Mouse (Mus musculus) naive thymus-derived CD4-positive, alpha-beta T cell, adult 2 months (primary cell): ENCODE measurements around the gene Serping1.
A peak's percentile ranks its signal among the peaks of the same experiment; 100 is the strongest.

ENCODE experiments used
- DNase-seq: peaks from one replicate; pipeline ENCODE4 v3.0.0-alpha.2; 2011; ENCODE audit warnings: low read depth

Gene Serping1

GRCm38 (mm10) chr2:84779210-84779609 lies 4.0 kb upstream of the Serping1 start:
- peak; percentile 89 for DNase-seq

GRCm38 (mm10) chr2:84777706-84778105 lies 2.5 kb upstream of the Serping1 start:
- no peak for DNase-seq

- no peak for DNase-seq
Observed at GRCm38 (mm10) chr2:84775665-84776064, 421 bp upstream of the Serping1 start.

- DNase-seq: no peak
Observed at GRCm38 (mm10) chr2:84774751-84775150, 493 bp downstream of the Serping1 start.

DNA sequence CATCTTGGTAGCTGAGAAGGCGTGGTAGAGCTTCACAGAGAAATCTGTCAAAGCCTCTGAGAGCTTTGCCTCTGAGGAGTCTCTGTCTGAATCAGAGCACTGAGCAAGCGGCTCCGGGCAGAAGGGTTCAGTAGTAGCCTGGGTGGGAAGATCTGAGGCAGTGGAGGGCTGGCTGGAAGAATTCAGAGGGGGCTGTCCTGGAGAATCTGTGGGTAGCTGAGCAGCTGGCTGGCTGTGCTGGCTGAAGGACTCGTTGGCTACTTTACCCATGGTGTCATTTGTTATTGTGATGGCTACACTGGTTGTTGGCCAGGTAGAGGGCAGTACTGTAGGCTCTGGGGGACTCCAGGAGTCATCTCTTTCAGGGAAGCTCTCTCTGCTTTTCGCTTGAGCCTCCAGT lies 2.0 kb downstream of the Serping1 start:
- DNase-seq: no peak

DNA sequence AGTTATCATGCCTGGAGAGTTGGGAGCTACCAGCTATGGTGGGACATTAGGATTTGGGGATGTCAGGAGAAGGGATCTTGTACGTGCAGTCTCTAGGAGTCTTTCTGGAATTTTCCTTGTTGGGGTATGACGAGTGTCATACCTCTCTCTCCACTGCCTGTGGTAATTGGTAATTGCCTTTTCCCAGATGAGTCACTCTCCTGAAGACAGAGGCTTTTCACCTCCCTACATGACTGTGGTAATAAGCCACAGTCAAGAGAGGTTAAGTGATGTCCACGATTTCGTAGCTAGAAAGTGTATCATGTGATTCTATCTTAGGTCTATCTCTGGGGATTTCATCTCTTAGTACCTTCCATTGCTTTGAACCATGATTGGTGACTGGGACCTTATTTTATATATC lies 2.8 kb downstream of the Serping1 start:
- DNase-seq: no peak

DNA sequence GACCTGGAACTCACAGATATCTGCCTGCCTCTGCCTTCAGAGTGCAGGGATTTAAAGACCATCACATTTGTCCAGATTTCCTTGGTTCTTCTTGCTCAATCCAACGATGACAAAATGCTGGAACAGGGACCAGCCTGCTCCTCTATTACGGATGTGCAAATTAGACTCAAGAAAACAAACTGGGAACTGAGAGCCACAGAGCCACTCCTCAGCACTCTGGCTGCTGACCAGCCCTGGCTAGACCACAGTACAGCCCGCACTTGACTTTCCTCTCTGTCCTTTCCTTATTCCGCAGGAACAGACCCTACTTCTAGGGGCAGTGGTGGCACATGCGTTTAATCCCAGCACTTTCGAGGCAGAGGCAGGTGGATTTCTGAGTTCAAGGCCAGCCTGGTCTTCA lies 4.7 kb downstream of the Serping1 start:
- DNase-seq: no peak

GRCm38 (mm10) chr2:84762818-84763217 lies 12.4 kb downstream of the Serping1 start:
- DNase-seq: no peak

GRCm38 (mm10) chr2:84762295-84762694 lies 12.9 kb downstream of the Serping1 start:
- no peak for DNase-seq

DNA sequence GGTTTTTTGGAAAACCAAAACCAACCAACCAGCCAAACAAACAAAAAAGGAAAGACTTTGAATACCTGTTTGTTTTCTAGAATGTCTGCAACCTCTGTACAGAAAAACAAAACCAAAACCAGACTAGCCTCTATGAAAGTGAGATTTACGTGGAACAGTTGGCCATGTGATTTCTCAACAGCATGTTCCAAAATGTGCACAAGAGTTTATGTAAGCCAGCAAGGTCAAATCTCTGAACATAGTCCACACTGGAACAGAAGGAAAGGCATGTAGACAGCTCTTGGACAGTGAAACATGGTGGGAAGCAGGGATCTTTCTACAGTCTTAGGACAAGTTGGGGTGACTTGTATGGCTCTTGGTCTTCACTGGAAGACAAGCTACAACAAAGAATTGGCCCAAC lies 13.4 kb downstream of the Serping1 start:
- DNase-seq: no peak

DNA sequence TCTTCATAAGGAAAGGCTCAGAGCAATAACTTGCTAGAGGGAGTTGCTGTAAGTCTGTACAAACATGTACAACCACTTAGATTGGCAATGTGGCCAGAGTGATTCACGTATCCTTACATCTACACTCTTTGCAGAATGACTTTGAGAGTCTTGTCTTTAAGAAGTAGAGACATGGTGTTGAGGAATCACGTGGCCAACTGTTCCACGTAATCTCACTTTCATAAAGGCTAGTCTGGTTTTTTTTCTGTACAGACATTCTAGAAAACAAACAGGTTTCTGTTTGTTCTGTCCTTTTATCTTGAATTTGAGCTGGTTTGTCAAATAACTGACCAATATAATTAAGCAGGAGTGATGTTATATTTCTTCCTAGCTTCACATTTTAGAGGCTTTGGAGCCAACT lies 13.9 kb downstream of the Serping1 start:
- DNase-seq: no peak

- DNase-seq: no peak
Observed at GRCm38 (mm10) chr2:84760777-84761176, 14.5 kb downstream of the Serping1 start.

DNA sequence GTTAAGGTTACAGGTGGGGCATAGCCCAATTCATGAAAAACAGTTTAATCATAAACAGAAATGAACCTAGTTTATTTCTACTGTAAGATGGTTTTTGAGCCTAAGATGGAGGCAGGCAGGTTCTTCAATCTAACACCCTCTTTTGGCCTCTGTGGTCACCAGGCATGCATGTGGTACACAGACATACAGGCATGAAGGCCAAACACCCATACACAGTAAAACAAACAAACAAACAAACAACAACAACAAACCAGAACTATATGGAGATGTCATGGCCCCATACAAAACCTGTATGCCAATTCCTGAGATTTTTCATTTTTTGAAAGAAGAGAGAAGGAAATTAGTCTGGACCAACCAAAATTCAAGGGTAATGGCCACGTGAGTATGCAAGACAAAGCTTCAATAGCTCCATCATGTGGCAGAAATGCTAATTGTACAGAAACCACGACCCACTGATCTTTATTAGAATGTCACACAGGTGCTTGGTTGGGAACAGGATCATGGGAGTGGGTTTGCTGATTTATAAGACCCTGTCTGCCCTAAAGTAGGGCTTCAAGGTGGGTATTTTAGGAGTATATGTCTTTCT lies 16.6 kb downstream of the Serping1 start:
- no peak for DNase-seq

DNA sequence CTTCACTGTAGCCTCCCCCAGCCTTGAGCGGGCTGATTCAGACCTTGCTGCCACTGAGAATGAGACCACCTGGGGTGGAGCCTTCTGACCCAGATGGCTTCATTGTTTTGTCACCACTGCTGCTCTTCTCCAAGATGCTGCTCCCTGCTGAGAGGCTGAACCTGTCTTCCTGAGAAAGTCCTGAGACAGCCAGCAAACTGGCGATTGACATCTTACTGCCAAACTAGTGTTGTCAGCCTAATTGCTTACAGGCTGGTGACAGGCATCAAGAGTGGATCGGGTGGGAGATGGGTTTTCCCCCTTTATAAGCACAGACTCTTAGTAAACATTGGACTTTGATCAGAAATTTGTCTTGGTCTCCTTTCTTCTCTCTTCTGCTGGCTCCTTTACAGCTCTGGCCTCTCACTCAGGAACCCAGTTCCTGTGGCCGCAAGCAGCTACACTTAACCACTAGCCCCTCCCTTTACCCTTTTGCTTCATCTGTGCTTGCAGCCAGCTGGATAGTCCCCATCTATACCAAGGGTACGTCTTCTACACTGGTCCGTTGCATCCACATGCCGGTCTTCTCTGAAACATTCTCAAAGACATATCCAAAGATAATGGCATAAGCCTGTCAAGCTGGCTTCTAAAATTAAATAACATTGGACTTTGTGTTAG lies 18.1 kb downstream of the Serping1 start:
- no peak for DNase-seq

DNA sequence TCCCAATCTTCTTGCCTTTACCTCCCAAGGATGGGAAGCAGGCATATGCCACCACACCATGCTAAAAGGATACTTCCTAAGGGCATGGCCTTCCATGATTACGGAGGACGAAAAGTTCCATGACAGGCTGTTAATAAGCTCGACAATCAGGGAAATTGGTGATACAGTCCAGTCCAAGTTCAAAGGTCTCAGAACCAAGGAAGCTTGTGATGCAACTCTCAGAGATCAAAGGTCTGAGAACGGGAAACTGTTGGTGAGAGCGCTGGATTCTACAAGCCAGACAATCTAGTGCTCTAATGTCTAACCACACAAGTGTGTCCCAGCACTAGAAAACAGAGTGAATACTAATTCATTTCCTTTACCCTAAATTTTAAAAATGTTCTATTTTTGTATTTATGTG lies 19.0 kb downstream of the Serping1 start:
- DNase-seq: no peak

DNA sequence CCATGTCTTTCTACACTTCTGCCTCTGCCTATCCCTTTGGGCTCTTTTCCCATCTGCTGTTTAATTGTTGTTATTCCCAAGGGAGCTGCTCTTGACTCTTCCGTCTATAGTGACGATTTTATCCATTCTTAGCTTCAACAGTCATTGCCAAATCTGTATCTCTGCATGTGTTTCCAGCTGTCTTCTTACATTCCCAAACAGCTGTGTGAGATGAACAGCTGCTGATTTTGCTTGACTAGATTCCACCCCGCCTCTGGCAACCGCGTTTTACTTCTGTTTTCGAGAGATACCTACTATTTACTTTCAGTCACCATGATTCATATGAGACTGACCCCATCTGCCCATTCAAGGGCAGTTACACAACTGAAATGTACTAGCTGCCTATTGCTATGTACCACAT lies 25.1 kb downstream of the Serping1 start:
- DNase-seq: no peak

GRCm38 (mm10) chr2:84744126-84744525 lies 31.1 kb downstream of the Serping1 start:
- DNase-seq: no peak

DNA sequence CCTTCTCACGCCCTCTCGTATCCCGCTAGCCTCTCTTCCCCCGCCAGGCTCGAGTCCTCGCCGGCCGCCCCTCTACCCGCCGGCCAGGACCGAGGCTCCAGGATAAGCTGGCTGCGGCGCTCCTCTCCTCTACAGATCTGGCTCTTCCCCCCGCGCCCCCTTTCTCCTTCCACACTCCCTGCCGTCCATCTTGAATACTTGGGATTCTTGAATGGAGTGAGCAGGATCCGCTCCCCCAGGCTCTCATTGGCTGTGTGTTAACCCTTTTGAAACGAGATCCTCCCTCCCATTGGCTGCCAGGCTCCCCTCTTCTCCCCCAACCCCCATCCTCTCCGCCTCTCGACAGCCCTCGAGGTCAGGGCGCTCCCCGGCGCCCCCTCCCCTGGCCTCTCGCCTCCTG lies 31.7 kb downstream of the Serping1 start, which contains the start of gene Gm19426:
Gm19426 (minus strand) TSS at position 95 of the 400 bp plus-strand sequence.
- DNase-seq: no peak

DNA sequence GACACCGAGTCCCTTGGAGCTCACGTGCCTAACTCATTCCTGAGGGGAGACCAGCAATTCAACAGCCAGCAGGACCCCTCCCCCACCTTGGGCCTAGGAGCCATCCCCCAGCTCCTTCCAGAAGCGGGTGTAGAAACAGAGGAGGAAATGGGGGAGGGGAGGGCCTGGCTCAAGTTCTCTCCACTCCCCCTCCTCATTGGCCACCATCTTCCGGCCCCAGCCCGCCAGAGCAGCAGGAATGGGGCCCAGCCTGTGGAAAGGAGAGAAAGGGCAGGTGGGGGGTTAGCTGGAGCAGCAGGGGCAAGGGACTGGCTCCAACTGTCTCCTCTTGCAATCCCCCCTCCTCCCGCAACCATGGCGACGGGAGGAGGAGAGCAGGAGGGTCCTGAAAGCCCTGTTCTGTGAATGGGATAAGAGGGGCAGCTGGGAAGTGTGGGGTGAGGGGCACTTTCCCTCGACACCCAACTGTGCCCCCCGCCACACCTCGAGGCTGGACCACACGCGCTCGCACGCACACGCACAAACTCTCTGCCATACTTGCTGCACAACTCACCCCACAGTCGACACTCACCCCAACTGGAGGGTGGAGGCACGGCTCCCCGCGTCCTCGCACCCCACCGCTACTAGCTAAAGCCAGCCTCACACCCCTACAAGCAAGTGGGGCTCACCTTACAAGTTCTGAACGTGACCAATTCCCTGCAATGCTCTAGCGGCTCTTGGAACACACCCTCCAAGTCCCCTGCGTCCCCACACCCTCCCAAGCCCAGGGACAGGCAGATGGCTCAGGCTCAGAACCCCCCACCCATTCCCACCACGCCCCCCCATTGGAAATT lies 32.6 kb downstream of the Serping1 start:
- DNase-seq: no peak

- DNase-seq: no peak
Observed at GRCm38 (mm10) chr2:84741841-84742450, 33.3 kb downstream of the Serping1 start.

DNA sequence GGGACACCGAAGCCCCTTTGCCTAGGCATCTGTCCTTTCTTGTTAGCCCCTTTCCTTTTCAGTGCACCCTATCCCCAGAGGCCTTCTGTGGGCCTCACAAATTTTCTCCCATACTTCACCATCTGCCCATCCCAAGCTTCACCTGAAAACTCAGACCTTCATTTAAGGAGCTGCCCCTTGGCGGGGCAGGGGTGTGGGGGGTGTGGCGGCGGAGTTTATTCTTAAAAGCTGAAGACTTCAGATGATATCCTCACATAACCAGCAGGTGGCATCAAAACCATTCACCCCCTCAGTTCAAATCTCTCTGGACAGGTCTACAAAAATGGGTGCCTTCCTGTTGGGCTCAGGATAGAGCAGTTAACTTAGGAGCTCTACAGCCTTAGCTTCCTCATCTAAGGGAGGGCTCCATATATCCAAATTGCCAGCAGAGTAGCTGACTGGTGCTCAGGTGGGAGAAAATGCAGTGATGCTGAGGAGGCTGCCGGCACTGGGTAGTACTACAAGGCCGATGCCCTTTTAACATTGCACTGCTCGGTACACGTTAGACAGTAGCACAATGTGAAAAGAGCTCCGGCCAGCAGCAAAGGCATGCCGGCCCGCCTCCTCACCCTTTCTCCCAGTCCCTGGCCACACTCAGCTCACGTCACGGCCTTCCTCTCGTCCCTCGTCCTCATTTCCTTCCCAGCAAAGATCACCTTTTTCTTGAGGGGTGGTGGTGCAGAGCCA lies 34.5 kb downstream of the Serping1 start:
- no peak for DNase-seq
